Mouse (Mus musculus) liver, embryonic 16.5 days (tissue): ENCODE measurements around the gene Hyal3. TPM values are rescaled to one million over a fixed set of nuclear protein-coding genes. Genes with fewer than 3 reads are reported as not detected.
A peak's percentile ranks its signal among the peaks of the same experiment; 100 is the strongest.

Source experiments
- ATAC-seq: fragments of 200-750 bp; cut with Nextera tagmentation; 2 replicates; pipeline ENCODE4 v1.8.0; 2017; ENCODE audit warnings: low read depth, mild to moderate bottlenecking, moderate number of reproducible peaks, moderate library complexity
- H3K27ac ChIP-seq: fragments of 300-500 bp; sonication (generic); 2 replicates; pipeline ENCODE4 v1.5.1; 2014; ENCODE audit warnings: mild to moderate bottlenecking, low read length
- H3K27me3 ChIP-seq: fragments of 300-500 bp; sonication (generic); 2 replicates; pipeline ENCODE4 v1.6.1; 2014; ENCODE audit warnings: low read depth, low read length, mixed read lengths; ENCODE audit not compliant: control insufficient read depth, insufficient read depth
- H3K36me3 ChIP-seq: fragments of 300-500 bp; sonication (generic); 2 replicates; pipeline ENCODE4 v1.6.1; 2014; ENCODE audit warnings: mild to moderate bottlenecking; ENCODE audit not compliant: control insufficient read depth, insufficient read depth
- H3K4me1 ChIP-seq: fragments of 300-500 bp; sonication (generic); 2 replicates; pipeline ENCODE4 v1.6.1; 2014; ENCODE audit warnings: low read depth, low read length, mixed read lengths; ENCODE audit not compliant: control insufficient read depth
- H3K4me2 ChIP-seq: fragments of 300-500 bp; sonication (generic); 2 replicates; pipeline ENCODE4 v1.6.1; 2014; ENCODE audit warnings: low read depth, low read length, mixed read lengths
- H3K4me3 ChIP-seq: fragments of 300-500 bp; sonication (generic); 2 replicates; pipeline ENCODE4 v1.5.1; 2014; ENCODE audit warnings: low read depth, mild to moderate bottlenecking, low read length
- H3K9ac ChIP-seq: fragments of 300-500 bp; sonication (generic); 2 replicates; pipeline ENCODE4 v1.6.1; 2014; ENCODE audit warnings: low read depth, low read length
- H3K9me3 ChIP-seq: fragments of 300-500 bp; sonication (generic); replicated peaks from 2 replicates; pipeline ENCODE4 v1.6.1; 2016; ENCODE audit warnings: low read length; ENCODE audit not compliant: control insufficient read depth
- WGBS: fragments of 180-500 bp; shearing (Covaris S2); extraction: QIAGEN DNeasy Blood & Tissue Kit; methylation state at CpG from one replicate; pipeline ENCODE4 v1.1.7; 2014; ENCODE audit not compliant: insufficient replicate concordance; 5-methylcytosine and 5-hydroxymethylcytosine counted together
- polyA plus RNA-seq: library from polyadenylated mRNA; unstranded; fragments of >200 nt; fragmentation: Nextera tagmentation; extraction: Ambion mirVana; gene quantifications from 2 replicates; pipeline ENCODE4 v1.2.1, GENCODE M21; 2015

Gene Hyal3
- polyA plus RNA-seq, 1 experiment from 2014 or later = 0.96 TPM

GRCm38 (mm10) chr9:107541474-107542351 lies 38.9 kb upstream of the Hyal3 start, which contains the start of the genes Cyb561d2 and Nprl2:
Cyb561d2 (minus strand) TSS chr9:107542193.
Nprl2 (plus strand) TSS chr9:107542226.
- Histone ChIP-seq H3K27me3 (no peaks in the 10 kb centered on the region), H3K9me3 (no peaks in the 10 kb centered on the region), H3K9ac (peak within 1 kb of the TSS; percentile 67), H3K4me1 (peaks cover 31% of the 10 kb centered on the region), H3K4me2 (peak within 1 kb of the TSS; percentile 84), H3K36me3 (peaks cover 20% of the 10 kb centered on the region), H3K27ac (peak within 1 kb of the TSS; percentile 77), H3K4me3 (peak within 1 kb of the TSS; percentile 77)
- peak; percentile 86 for ATAC-seq
- under 1% methylated on average over 46 of the region's 46 CpGs for WGBS

- peaks cover 31% of the 10 kb centered on the region for H3K4me1 ChIP-seq
- 0% methylated on average over 11 of the region's 11 CpGs for WGBS
- ATAC-seq = peak; percentile 1; the same call in 1 of the 2 replicates
- peak overlapping the region; percentile 77 for H3K4me3 ChIP-seq
- no peaks in the 10 kb centered on the region for H3K27me3 ChIP-seq
- no peaks in the 10 kb centered on the region for H3K9me3 ChIP-seq
- peak overlapping the region; percentile 67 for H3K9ac ChIP-seq
- H3K4me2 ChIP-seq = peak overlapping the region; percentile 84
- H3K36me3 ChIP-seq = peaks cover 20% of the 10 kb centered on the region
- H3K27ac ChIP-seq = peak overlapping the region; percentile 77
Observed at GRCm38 (mm10) chr9:107542352-107542686, 38.3 kb upstream of the Hyal3 start.

- 40% methylated on average over 8 of the region's 8 CpGs for WGBS
- Histone ChIP-seq H3K27me3 (no peaks in the 10 kb centered on the region), H3K27ac (no peak overlapping the region; the same call in 1 of the 2 replicates), H3K36me3 (peaks cover 20% of the 10 kb centered on the region), H3K4me1 (peaks cover 32% of the 10 kb centered on the region), H3K4me3 (peak overlapping the region; percentile 77), H3K9ac (peak overlapping the region; percentile 67; the same call in 1 of the 2 replicates), H3K9me3 (no peaks in the 10 kb centered on the region), H3K4me2 (peak overlapping the region; percentile 84)
- no peak for ATAC-seq
Observed at GRCm38 (mm10) chr9:107542721-107543120, 37.9 kb upstream of the Hyal3 start.

GRCm38 (mm10) chr9:107543299-107543698 lies 37.3 kb upstream of the Hyal3 start:
- no peaks in the 10 kb centered on the region for H3K27me3 ChIP-seq
- H3K4me1 ChIP-seq = peaks cover 32% of the 10 kb centered on the region
- no peaks in the 10 kb centered on the region for H3K9me3 ChIP-seq
- no peak overlapping the region for H3K9ac ChIP-seq
- no peak overlapping the region; the same call in 1 of the 2 replicates for H3K4me2 ChIP-seq
- H3K27ac ChIP-seq = no peak overlapping the region
- ATAC-seq = no peak
- no peak overlapping the region for H3K4me3 ChIP-seq
- 79% methylated on average over 11 of the region's 11 CpGs for WGBS
- H3K36me3 ChIP-seq = peaks cover 14% of the 10 kb centered on the region

GRCm38 (mm10) chr9:107544196-107544700 lies 36.4 kb upstream of the Hyal3 start:
- H3K27ac ChIP-seq = no peak overlapping the region
- H3K4me1 ChIP-seq = peaks cover 32% of the 10 kb centered on the region
- no peak overlapping the region for H3K9ac ChIP-seq
- peaks cover 7% of the 10 kb centered on the region for H3K36me3 ChIP-seq
- H3K4me3 ChIP-seq = no peak overlapping the region
- no peak for ATAC-seq
- WGBS = 89% methylated on average over 17 of the region's 17 CpGs
- H3K4me2 ChIP-seq = no peak overlapping the region
- H3K27me3 ChIP-seq = 0 out of 2 replicates have a peak, but pooled peaks cover under 1% of the 10 kb centered on the region
- H3K9me3 ChIP-seq = no peaks in the 10 kb centered on the region

- Histone ChIP-seq H3K4me2 (no peak overlapping the region), H3K36me3 (peaks cover 3% of the 10 kb centered on the region; the same call in 1 of the 2 replicates), H3K27me3 (0 out of 2 replicates have a peak, but pooled peaks cover 4% of the 10 kb centered on the region), H3K27ac (no peak overlapping the region), H3K9me3 (no peaks in the 10 kb centered on the region), H3K4me1 (peaks cover 32% of the 10 kb centered on the region), H3K9ac (no peak overlapping the region), H3K4me3 (no peak overlapping the region)
- 86% methylated on average over 12 of the region's 12 CpGs for WGBS
- ATAC-seq = no peak
Observed at GRCm38 (mm10) chr9:107544729-107545128, 35.9 kb upstream of the Hyal3 start.

- ATAC-seq = no peak
- Histone ChIP-seq H3K9me3 (no peaks in the 10 kb centered on the region), H3K9ac (no peak overlapping the region), H3K36me3 (no peaks in the 10 kb centered on the region; the same call in 1 of the 2 replicates), H3K27me3 (0 out of 2 replicates have a peak, but pooled peaks cover 7% of the 10 kb centered on the region), H3K27ac (no peak overlapping the region), H3K4me3 (no peak overlapping the region), H3K4me1 (peaks cover 32% of the 10 kb centered on the region), H3K4me2 (no peak overlapping the region)
- 81% methylated on average over 10 of the region's 10 CpGs for WGBS
Observed at GRCm38 (mm10) chr9:107545199-107545598, 35.4 kb upstream of the Hyal3 start.

GRCm38 (mm10) chr9:107545602-107546001 lies 35.0 kb upstream of the Hyal3 start:
- no peaks in the 10 kb centered on the region for H3K9me3 ChIP-seq
- H3K4me2 ChIP-seq = no peak overlapping the region
- 7% methylated on average over 3 of the region's 3 CpGs for WGBS
- no peak for ATAC-seq
- H3K36me3 ChIP-seq = no peaks in the 10 kb centered on the region; the same call in 1 of the 2 replicates
- peaks cover 32% of the 10 kb centered on the region for H3K4me1 ChIP-seq
- no peak overlapping the region for H3K4me3 ChIP-seq
- H3K27me3 ChIP-seq = peaks cover 10% of the 10 kb centered on the region; the same call in 1 of the 2 replicates
- no peak overlapping the region for H3K27ac ChIP-seq
- H3K9ac ChIP-seq = no peak overlapping the region
